Mouse (Mus musculus) intestine, embryonic 16.5 days (tissue): ENCODE results near the gene Tmem167b. TPM values are rescaled to one million over a fixed set of nuclear protein-coding genes. Genes with fewer than 3 reads are reported as not detected.

Experiments used
- ATAC-seq: fragments of 200-750 bp; cut with Nextera tagmentation; 2 replicates; pipeline ENCODE4 v1.8.0; 2017; ENCODE audit warnings: moderate TSS enrichment, moderate library complexity
- H3K27ac ChIP-seq: fragments of 300-500 bp; sonication (generic); 2 replicates; pipeline ENCODE4 v1.5.1; 2014; ENCODE audit warnings: mild to moderate bottlenecking, low read length
- H3K27me3 ChIP-seq: fragments of 300-500 bp; sonication (generic); replicated peaks from 2 replicates; pipeline ENCODE4 v1.6.1; 2014; ENCODE audit warnings: low read length, control low read depth, mixed read lengths; ENCODE audit not compliant: control insufficient read depth, insufficient read depth
- H3K36me3 ChIP-seq: fragments of 300-500 bp; sonication (generic); 2 replicates; pipeline ENCODE4 v1.6.1; 2014; ENCODE audit warnings: low read length, control low read depth; ENCODE audit not compliant: control insufficient read depth, insufficient read depth
- H3K4me1 ChIP-seq: fragments of 300-500 bp; sonication (generic); 2 replicates; pipeline ENCODE4 v1.6.1; 2014; ENCODE audit warnings: low read length, control low read depth, mixed read lengths; ENCODE audit not compliant: control insufficient read depth, insufficient read depth
- H3K4me2 ChIP-seq: fragments of 300-500 bp; sonication (generic); 2 replicates; pipeline ENCODE4 v1.6.1; 2014; ENCODE audit warnings: low read depth, low read length, control low read depth
- H3K4me3 ChIP-seq: fragments of 300-500 bp; sonication (generic); 2 replicates; pipeline ENCODE4 v1.5.1; 2014; ENCODE audit warnings: mild to moderate bottlenecking, low read length
- H3K9ac ChIP-seq: fragments of 300-500 bp; sonication (generic); 2 replicates; pipeline ENCODE4 v1.6.1; 2014; ENCODE audit warnings: low read depth, low read length
- H3K9me3 ChIP-seq: fragments of 300-500 bp; sonication (generic); 2 replicates; pipeline ENCODE4 v1.6.1; 2016; ENCODE audit warnings: low read length, control low read depth; ENCODE audit not compliant: control insufficient read depth
- WGBS: fragments of 180-500 bp; shearing (Covaris S2); extraction: QIAGEN DNeasy Blood & Tissue Kit; methylation state at CpG from one replicate; pipeline ENCODE4 v1.1.7; 2014; 5-methylcytosine and 5-hydroxymethylcytosine counted together
- polyA plus RNA-seq: library from polyadenylated mRNA; unstranded; fragments of >200 nt; fragmentation: Nextera tagmentation; extraction: Ambion mirVana; gene quantifications from 2 replicates; pipeline ENCODE4 v1.2.1, GENCODE M21; 2015

Gene Tmem167b
- 34.4 and 34.9 TPM in 2 replicates for polyA plus RNA-seq

GRCm38 (mm10) chr3:108562133-108562730 lies at the start of gene Tmem167b:
Gene Tmem167b, minus strand, starts transcription at chr3:108562466.
- Histone ChIP-seq H3K27me3 (no peaks in the 10 kb centered on the region), H3K4me1 (peaks cover 4% of the 10 kb centered on the region), H3K4me2 (peak within 1 kb of the TSS; percentile 90), H3K9ac (peak within 1 kb of the TSS; percentile 80), H3K27ac (peak within 1 kb of the TSS; percentile 86), H3K36me3 (peaks cover 3% of the 10 kb centered on the region; the same call in 1 of the 2 replicates), H3K9me3 (no peaks in the 10 kb centered on the region), H3K4me3 (peak within 1 kb of the TSS; percentile 80)
- ATAC-seq: peak; percentile 99
- under 1% methylated on average over 44 of the region's 45 CpGs for WGBS

GRCm38 (mm10) chr3:108608906-108609305 lies 46.6 kb upstream of the Tmem167b start:
- ATAC-seq: no peak
- no peaks in the 10 kb centered on the region for H3K27me3 ChIP-seq
- no peak overlapping the region for H3K4me3 ChIP-seq
- no peaks in the 10 kb centered on the region for H3K36me3 ChIP-seq
- no peak overlapping the region for H3K9ac ChIP-seq
- H3K4me1 ChIP-seq: no peaks in the 10 kb centered on the region
- H3K9me3 ChIP-seq: no peaks in the 10 kb centered on the region
- H3K27ac ChIP-seq: no peak overlapping the region
- WGBS: 45% methylated on average over 3 of the region's 3 CpGs
- no peak overlapping the region for H3K4me2 ChIP-seq

GRCm38 (mm10) chr3:108591530-108592522 lies 29.6 kb upstream of the Tmem167b start:
- WGBS: 0% methylated on average over 61 of the region's 61 CpGs
- Histone ChIP-seq H3K9me3 (no peaks in the 10 kb centered on the region), H3K9ac (peak overlapping the region; percentile 75), H3K4me3 (peak overlapping the region; percentile 95), H3K27me3 (no peaks in the 10 kb centered on the region), H3K36me3 (no peaks in the 10 kb centered on the region), H3K4me2 (peak overlapping the region; percentile 95), H3K27ac (peak overlapping the region; percentile 78), H3K4me1 (0 out of 2 replicates have a peak, but pooled peaks cover 3% of the 10 kb centered on the region)
- peak; percentile 86 for ATAC-seq

GRCm38 (mm10) chr3:108590786-108591529 lies 28.7 kb upstream of the Tmem167b start, which contains the start of gene Wdr47:
Gene Wdr47, plus strand, starts transcription at chr3:108591279.
- ATAC-seq: peak; percentile 100
- Histone ChIP-seq H3K36me3 (no peaks in the 10 kb centered on the region), H3K4me3 (peak within 1 kb of the TSS; percentile 95), H3K27me3 (no peaks in the 10 kb centered on the region), H3K27ac (peak within 1 kb of the TSS; percentile 78), H3K4me2 (peak within 1 kb of the TSS; percentile 95), H3K9ac (peak within 1 kb of the TSS; percentile 75), H3K4me1 (0 out of 2 replicates have a peak, but pooled peaks cover 3% of the 10 kb centered on the region), H3K9me3 (no peaks in the 10 kb centered on the region)
- WGBS: 4% methylated on average over 44 of the region's 44 CpGs

DNA sequence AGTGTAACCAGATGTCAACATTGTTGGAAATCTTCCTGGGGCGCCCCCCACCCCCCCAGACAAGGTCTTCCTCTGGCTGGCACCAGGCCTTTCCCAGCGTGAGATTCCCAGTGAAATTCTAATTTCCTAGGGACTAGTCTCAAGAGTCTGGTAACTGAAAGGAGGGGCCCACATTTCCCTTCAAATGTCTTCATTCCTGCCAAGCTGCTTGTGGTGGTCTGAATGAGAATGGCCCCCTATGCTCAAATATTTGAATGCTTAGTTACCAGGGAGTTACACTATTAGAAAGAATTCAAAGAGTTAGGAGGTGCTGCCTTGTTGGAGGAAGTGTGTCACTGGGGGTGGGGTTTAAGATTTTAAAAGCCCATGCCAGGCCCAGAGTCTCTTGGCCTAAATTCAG lies 26.2 kb upstream of the Tmem167b start:
- 37% methylated on average over 2 of the region's 2 CpGs for WGBS
- Histone ChIP-seq H3K4me1 (0 out of 2 replicates have a peak, but pooled peaks cover 3% of the 10 kb centered on the region), H3K9me3 (no peaks in the 10 kb centered on the region), H3K27ac (no peak overlapping the region), H3K4me2 (no peak overlapping the region), H3K36me3 (no peaks in the 10 kb centered on the region), H3K9ac (no peak overlapping the region), H3K4me3 (no peak overlapping the region), H3K27me3 (no peaks in the 10 kb centered on the region)
- no peak for ATAC-seq

GRCm38 (mm10) chr3:108584580-108584979 lies 22.3 kb upstream of the Tmem167b start:
- no peak for ATAC-seq
- 79% methylated on average over 4 of the region's 4 CpGs for WGBS
- H3K4me1 ChIP-seq: no peaks in the 10 kb centered on the region

GRCm38 (mm10) chr3:108574018-108574417 lies 11.8 kb upstream of the Tmem167b start:
- H3K36me3 ChIP-seq: no peaks in the 10 kb centered on the region
- no peaks in the 10 kb centered on the region for H3K27me3 ChIP-seq
- peaks cover 7% of the 10 kb centered on the region; the same call in 1 of the 2 replicates for H3K4me1 ChIP-seq
- no peak overlapping the region for H3K9ac ChIP-seq
- ATAC-seq: no peak
- WGBS: 85% methylated on average over 5 of the region's 5 CpGs
- no peak overlapping the region for H3K4me2 ChIP-seq
- no peaks in the 10 kb centered on the region for H3K9me3 ChIP-seq
- no peak overlapping the region for H3K4me3 ChIP-seq
- no peak overlapping the region for H3K27ac ChIP-seq

More at GRCm38 (mm10) chr3:108584580-108584979, 22.3 kb upstream of the Tmem167b start:
- Histone ChIP-seq H3K36me3 (no peaks in the 10 kb centered on the region), H3K4me2 (no peak overlapping the region), H3K4me3 (no peak overlapping the region), H3K27me3 (no peaks in the 10 kb centered on the region), H3K9ac (no peak overlapping the region), H3K9me3 (no peaks in the 10 kb centered on the region), H3K27ac (no peak overlapping the region)

- H3K36me3 ChIP-seq: no peaks in the 10 kb centered on the region
- ATAC-seq: no peak
- H3K4me2 ChIP-seq: peak overlapping the region; percentile 74
- no peaks in the 10 kb centered on the region for H3K27me3 ChIP-seq
- 45% methylated on average over 18 of the region's 18 CpGs for WGBS
- no peaks in the 10 kb centered on the region for H3K9me3 ChIP-seq
- H3K4me1 ChIP-seq: peaks cover 7% of the 10 kb centered on the region; the same call in 1 of the 2 replicates
- H3K4me3 ChIP-seq: peak overlapping the region; percentile 72
- peak overlapping the region; percentile 79 for H3K9ac ChIP-seq
- H3K27ac ChIP-seq: 0 out of 2 replicates have a peak overlapping the region, but pooled peaks have one; percentile 29
Observed at GRCm38 (mm10) chr3:108572309-108573010, 10.2 kb upstream of the Tmem167b start.
